Mouse (Mus musculus): ENCODE results near the gene Nfkbiz. TPM values are rescaled to one million over a fixed set of nuclear protein-coding genes. Genes with fewer than 3 reads are reported as not detected.

Nfkbiz gene
- total RNA-seq, 2 experiments from 2014 or later: 3.0 to 4.0 TPM

DNA sequence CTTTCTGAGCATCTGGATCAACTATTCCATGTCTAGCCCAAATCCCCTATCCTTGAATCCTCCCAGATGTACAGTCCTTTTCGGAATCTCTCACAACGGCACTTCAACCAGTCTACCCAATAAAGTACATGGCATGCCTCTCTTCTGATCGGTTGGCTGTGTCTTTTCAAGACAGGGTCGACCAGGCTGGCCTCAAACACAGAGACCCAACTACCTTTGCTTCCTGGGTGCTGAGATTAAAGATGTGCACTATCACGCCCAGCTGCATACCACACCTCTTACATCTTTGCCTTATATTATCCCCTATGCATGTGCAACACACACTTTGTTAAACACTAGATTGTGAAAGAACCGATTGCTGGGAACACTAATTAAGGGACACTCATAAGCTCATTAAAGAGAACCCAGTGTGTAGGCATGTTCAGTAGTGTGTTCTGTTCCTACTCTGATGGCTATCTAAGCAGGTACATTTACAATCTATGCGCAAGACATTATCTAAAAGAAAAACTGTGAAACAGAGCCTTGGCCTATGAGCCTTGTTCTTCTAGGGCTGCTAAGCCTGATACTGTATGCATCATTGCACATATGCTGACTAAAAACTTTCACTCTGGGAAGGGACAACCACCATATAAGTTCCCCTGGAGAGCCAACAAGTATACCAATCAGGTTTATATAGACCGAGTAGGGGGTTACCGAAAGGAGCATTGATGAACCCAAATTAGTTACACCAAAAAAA lies 28.8 kb downstream of the Nfkbiz start:
- intact Hi-C loops (cut with DNase I): no loop called here
- DNase-seq: no peak

DNA sequence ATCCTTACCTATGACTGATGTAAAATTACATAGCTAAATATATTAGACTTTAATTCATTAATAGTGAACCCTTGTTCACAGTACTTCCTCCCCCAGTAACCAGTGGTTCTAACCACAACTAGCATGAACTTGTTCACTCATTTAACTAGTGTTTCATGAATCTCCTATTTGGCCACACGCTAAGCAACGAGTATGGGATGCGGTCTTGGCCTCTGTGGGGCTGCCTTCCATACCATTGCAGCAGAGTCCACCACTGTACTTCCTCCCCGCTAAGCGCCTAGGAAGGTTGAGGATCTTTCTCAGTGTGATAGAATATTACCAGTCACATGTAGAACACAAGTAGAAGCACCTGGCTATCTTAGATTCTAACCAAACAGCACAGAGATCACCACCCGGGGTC lies 29.4 kb downstream of the Nfkbiz start:
- no peak for DNase-seq
- intact Hi-C loops (cut with DNase I): no loop called here

DNA sequence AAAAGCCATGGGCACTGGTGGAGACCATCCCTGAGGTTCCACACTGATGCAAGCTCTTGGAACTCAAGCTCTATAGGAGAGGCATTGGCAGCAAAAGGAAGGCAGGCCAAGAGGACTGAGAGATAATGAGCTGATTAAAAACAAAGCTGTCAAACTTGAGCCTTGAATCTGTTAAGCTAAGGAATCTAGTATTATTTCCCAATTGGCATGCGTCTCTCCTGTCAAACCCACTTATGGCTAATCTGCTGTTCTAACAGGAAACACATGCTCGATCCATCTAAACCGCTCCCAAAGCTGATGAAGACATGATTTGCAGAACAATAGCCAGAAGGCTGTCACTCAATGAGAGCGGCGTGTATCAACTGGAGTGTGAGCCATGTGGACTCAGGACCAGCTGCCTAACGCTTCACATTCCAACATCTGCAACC lies 31.2 kb downstream of the Nfkbiz start:
- intact Hi-C loops (cut with DNase I): no loop called here
- DNase-seq: peak; percentile 23 to 31

DNA sequence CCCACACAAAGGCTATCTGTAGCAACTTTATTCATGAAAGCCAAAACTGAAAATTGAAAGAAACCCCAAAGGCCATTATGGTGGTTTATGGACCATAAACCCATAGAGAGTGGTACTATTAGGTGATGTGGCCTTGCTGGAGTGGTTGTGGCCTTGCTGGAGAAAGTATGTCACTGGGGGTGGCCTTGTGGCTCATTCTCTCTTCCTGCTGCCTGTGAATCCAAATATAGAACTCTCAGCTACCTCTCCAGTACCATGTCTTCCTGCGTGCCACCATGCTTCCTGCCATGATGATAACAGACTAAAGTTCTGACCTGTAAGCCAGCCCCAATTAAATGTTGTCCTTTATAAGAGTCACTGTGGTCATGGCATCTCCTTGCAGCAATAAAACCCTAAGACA lies 33.9 kb downstream of the Nfkbiz start:
- no peak for DNase-seq
- intact Hi-C loops (cut with DNase I): no loop called here

DNA sequence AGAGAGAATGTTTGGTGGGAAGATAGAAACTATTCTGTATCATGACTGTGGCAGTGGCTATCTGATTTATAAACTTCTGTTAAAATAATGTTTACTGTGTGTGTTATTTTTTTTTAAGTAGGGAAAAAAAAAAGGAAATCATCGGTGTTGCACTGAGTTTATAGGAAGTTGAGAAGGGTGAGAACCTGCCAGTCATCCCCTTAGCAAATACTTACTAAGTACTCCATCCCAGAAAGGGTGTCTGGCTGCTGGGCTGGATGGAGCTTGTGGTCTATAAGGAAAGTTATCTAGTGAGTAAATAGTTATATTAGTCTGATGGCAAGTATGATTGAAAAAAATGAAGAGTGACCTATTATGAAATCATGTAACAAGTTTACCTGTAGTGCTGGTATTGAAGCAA lies 37.1 kb downstream of the Nfkbiz start:
- intact Hi-C loops (cut with DNase I): no loop called here
- DNase-seq: no peak

DNA sequence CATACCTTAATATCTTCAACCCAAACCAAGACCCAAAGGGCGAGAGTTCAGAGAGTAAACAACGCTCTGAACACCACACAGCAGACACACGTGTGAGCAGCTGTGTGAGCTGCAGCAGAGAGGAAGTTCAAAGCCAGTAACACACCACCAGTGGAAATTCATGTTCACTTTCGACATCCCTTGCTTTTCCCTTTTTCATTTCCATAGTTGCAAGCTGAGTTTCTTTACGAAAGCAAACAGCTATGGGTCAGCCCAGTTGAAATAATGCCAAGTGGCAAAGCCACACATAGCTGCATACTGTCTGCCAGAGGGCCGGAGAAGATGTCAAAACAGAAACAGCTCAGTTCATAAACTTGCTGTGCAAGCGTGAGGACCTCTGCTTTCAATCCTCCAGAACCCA lies 39.9 kb downstream of the Nfkbiz start:
- intact Hi-C loops (cut with DNase I): no loop called here
- peak in 1 of 2 experiments; percentile 23 for DNase-seq

DNA sequence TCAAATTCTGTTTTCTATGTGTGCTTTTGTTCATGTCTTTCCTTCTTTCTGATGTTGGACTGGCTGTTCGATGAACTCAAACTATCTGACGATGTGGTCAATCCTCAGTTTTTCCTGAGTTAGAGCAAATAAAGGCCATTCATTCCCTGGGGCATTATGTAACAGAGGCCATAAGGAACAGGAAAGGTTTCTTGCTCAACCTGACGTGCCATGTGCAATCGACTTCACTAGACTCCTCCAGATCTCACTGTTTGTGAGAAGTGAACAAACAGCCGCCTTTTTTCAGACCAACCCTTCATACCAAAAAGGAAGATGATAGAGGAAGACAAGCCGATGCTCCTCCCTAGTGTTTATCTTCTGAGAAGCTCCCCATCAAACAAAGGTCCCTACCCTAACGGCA lies 48.4 kb downstream of the Nfkbiz start:
- intact Hi-C loops (cut with DNase I): no loop called here
- DNase-seq: no peak

DNA sequence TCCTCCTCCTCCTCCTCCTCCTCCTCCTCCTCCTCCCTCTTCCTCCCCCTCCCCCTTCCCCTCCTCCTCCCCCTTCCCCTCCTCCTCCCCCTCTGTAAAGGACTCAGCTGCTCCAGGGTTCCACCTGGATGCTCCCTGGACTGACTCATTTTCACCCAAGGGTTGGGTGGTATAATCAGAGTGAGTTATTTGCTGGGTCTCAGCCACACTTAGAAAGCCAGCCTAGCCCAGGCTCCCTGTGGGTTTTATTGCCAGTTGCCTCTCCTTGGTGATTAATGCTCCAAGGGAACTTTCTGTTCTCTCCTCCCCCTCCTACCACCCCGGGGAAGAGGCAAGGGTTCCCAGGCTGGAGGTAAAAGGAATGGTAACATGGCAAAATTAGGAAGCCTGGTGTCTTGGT lies 49.4 kb downstream of the Nfkbiz start:
- DNase-seq: no peak
- intact Hi-C loops (cut with DNase I): no loop called here

DNA sequence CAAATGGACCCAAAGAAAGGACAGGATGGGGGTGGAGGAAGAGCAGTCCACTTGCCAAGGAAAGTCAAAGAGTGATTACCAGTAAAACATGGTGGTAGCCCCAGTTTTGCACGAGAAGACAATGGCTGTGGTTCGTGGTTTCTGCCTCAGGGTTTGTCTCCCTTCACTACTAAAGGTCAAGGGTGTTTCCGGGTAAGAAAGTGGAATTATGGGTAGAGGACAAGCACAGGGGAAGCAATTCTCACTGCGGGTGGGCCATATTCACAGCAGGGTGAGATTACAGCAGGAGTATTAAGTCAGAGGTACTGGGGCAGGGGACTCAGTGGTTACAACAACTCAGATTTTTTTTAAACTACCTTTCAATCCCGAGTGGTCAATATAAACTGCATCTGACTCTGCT lies 50.0 kb downstream of the Nfkbiz start:
- intact Hi-C loops (cut with DNase I): no loop called here
- DNase-seq: no peak

DNA sequence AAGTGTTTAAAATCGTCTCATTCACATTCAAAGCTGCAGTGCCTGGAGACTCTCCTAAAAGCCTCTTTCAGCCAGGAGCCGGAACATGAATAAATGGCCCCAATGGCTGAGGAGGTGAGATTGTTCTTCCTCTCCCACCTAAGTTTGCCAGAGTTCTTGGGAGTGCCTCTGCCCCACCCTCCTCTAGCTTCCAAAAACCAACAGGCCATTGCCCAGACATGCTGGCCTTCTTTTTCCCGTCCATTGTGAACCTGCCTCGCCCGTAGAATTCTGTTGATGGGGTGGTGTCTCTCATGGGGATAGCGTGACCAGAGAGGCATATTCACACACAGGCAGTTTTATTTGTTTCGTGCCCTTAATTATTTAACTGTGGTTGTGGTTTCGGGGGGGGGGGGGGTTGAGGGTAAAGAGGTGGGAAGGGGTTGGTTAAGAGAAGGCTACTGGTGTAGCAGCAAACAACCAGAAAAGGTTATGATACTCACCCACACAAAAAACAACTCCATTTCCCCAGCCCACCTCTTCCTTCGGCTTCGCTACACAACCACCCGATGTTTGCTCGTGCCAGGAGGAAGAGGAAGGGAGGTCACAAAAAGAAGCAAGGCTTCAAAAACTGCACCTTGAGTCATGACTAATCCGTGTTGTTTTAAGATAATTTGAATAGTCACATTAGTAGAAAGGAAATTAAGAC lies 51.2 kb downstream of the Nfkbiz start:
- DNase-seq: no peak
- intact Hi-C loops (cut with DNase I): no loop called here

DNA sequence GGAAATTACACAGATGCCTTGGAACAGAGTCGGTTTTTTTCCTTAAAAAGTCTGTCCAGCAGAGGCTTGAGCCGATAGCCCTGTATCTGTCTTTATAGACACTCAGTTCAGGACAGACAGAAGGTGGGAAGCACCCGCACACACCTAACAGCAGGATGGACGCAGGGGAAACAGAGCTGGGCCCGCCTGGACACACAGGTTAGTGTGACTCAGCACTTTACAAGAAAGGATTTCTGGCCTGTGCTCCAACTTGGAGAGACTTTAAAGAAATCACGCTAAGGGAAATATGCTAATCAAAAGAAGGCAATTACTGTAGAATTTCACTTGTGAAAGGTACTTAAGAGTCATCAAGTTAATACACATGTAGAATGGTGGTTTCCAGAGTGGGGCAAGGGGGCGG lies 54.3 kb downstream of the Nfkbiz start:
- intact Hi-C loops (cut with DNase I): no loop called here
- no peak for DNase-seq

DNA sequence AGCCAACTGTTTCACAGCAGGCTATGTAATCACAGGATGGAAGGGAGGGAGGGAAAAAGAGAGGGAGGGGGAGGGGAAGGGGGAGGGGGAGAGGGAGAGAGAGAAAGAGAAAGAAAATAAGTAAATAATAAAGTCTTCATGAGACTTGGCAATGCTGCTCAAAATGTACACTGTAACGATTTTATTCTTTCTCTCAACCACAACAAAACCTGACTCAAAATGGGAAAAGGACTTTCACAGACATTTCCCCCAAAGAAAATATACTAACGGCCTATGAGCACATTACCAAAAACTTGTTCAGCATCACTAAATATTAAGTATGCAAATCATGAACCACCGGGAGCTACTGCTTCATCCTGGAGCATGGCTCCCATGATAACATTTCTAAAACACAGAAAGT lies 54.8 kb downstream of the Nfkbiz start:
- intact Hi-C loops (cut with DNase I): no loop called here
- no peak for DNase-seq

DNA sequence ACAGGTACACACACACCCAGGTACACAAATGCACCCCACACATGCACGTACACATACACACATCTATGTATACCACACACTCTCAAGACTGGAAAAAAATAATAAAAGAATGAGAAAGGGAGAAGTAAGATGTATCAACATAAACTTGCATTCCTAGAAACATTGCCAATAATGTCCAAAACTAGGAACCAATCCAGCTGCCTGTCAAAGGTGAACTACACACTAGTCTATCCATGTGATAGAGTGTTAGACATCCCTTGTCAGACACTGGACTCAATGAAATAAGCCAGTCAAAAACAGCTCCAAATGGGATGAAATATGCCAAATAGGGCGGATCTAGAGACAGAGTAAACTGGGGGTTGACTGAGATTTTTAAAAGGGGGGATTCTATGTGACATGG lies 55.8 kb downstream of the Nfkbiz start:
- intact Hi-C loops (cut with DNase I): no loop called here

DNA sequence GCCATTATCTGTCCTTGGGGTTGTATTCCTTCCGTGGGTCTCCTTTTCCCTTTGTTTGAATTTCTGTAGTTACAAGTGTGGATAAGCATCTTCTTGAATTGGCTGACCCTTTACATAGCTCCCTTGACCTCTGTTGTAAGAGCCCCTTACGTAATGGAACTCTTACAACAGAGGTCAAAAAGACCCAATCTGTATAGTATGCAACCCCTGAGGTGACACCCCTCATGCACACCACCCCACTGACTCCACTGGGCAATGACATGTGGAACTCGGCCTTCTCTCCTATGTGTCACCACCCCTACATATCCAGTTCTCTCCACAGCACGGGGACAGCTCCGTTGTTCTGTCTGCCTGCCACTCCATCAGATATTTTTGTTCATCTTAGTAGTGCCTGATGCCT lies 56.9 kb downstream of the Nfkbiz start:
- DNase-seq: no peak
- intact Hi-C loops (cut with DNase I): no loop called here

More for the DNA sequence above, 55.8 kb downstream of the Nfkbiz start:
- DNase-seq: no peak

DNA sequence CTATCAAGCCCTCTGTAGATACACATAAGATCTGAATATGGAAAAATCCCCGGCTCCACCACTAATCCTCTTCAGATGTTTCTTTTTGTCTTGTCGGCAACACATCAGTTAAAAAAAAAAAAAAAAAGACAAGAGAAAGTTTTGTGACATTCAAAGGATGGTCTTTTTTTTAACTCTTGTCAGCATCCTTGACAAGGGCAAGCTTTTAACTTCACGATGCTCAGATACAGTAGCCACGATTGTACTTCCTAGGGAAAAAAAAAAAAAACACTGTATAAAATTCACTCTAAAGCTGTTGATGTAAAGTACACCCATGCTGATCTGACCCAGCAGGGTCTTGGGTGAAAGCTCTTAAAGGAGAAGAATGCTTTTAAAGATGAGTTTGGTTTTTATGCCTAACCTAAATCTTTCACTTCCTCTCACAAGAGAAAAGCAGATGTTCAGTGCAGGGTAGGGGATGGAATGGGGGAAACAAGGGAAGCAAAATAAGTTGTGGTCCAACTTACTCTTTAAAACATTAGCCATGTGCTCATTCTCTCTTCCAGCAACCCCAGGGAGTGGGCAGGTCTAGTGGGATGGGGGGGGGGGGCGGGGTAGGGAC lies 57.6 kb downstream of the Nfkbiz start:
- DNase-seq: no peak
- intact Hi-C loops (cut with DNase I): no loop called here

DNA sequence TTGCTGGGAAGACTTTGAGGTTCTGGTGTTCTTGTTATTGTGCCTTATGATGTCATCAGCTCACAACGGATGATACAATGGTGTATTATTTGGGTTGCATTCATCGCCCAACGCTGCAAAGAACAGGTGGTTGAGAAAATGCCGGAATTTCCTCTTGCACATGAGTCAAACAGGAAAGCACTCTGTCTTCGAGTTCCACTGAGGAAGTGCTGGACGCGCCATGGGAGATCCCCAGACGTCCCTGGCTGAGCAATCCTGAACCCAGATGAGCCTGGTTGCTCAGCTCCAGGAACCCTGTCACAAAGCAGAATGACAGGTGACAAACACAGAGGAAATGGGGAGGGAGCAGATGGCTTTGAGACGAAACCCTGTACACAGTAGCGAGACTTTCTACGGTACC lies 62.4 kb downstream of the Nfkbiz start:
- no peak for DNase-seq
- intact Hi-C loops (cut with DNase I): no loop called here

DNA sequence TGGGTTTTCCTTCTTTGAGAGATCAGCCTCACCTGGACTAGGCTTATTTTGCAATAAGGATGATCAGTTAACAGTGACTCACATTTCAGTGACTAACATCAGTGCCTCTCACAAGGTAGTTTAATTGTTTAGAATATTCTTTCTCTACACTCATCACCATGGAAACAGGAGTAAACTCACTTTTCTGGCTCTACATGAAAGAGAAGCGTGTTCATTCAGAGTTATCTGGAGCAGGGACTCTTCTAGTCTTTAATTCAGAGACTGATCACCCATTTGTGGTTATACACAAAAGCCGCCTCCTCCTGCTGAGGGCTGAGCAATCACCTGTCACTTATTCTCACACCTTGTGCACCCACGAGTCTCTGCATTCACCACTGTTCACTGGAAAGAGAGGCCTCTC lies 68.5 kb downstream of the Nfkbiz start:
- intact Hi-C loops (cut with DNase I): no loop called here
- DNase-seq: no peak

Other genes with a start within 250 kb of the Nfkbiz start
- gene Nxpe3, start 56.4 kb upstream of the Nfkbiz start, total RNA-seq (2021): under 1 TPM; 0.43 to 0.77 TPM
- gene Cep97, start 96.0 kb upstream of the Nfkbiz start, total RNA-seq (2021): 1 to 10 TPM; 4.9 to 6.6 TPM
- gene Rpl24, start 127.4 kb upstream of the Nfkbiz start, total RNA-seq (2021): 100 to 1,000 TPM; 671 to 687 TPM
- gene Zbtb11, start 135.0 kb upstream of the Nfkbiz start, total RNA-seq (2021): 1 to 10 TPM; 9.0 to 9.6 TPM
- 10 to 100 TPM; 63.5 to 65.0 TPM for gene Pcnp, start 190.8 kb upstream of the Nfkbiz start, total RNA-seq (2021)
- 10 to 100 TPM; 11.7 to 12.5 TPM for gene Trmt10c, start 198.9 kb upstream of the Nfkbiz start, total RNA-seq (2021)
- gene Senp7, start 209.4 kb upstream of the Nfkbiz start, total RNA-seq (2021): 10 to 100 TPM; 19.8 to 21.6 TPM

Measured in heart, postnatal 10 days (tissue).